Mouse (Mus musculus): ENCODE results near the gene Ctso.

GRCm38 (mm10) chr3:81985100-81985499 is 52.7 kb downstream of the Ctso start:
- TF ChIP-seq CTCF (IDR thresholded peaks at IDR 0.05; ENCODE audit: extremely low read depth, insufficient read length, insufficient replicate concordance, low read depth, low read length) (no peak), POLR2A (IDR thresholded peaks at IDR 0.05; ENCODE audit: low read depth, low read length) (no peak)

All from small intestine, adult 2 months (tissue).